Mouse (Mus musculus): ENCODE results near the gene Mrtfa. TPM values are rescaled to one million over a fixed set of nuclear protein-coding genes. Genes with fewer than 3 reads are reported as not detected.
A peak's percentile ranks its signal among the peaks of the same experiment; 100 is the strongest.

The Mrtfa gene
- polyA plus RNA-seq, 1 experiment from 2014 or later = 22.9 TPM

GRCm38 (mm10) chr15:81137298-81137697, 53.3 kb downstream of the Mrtfa start:
- Histone ChIP-seq H3K36me3 (no peaks in the 10 kb centered on the region), H3K4me2 (no peak overlapping the region), H3K4me1 (replicated peaks) (peaks cover 6% of the 10 kb centered on the region), H3K9me3 (no peaks in the 10 kb centered on the region), H3K4me3 (no peak overlapping the region), H3K27ac (no peak overlapping the region), H3K27me3 (no peaks in the 10 kb centered on the region), H3K9ac (no peak overlapping the region)
- ATAC-seq (ENCODE audit: low FRiP score) = no peak
- 42% methylated on average over 6 of the region's 6 CpGs for WGBS

- WGBS = 100% methylated on average over 2 of the region's 2 CpGs
These were observed 56.8 kb downstream of the Mrtfa start for GRCm38 (mm10) chr15:81133781-81134180.

GRCm38 (mm10) chr15:81131152-81131551, 59.4 kb downstream of the Mrtfa start:
- Histone ChIP-seq H3K36me3 (no peaks in the 10 kb centered on the region), H3K9ac (no peak overlapping the region), H3K27ac (no peak overlapping the region), H3K9me3 (no peaks in the 10 kb centered on the region), H3K4me2 (no peak overlapping the region), H3K27me3 (no peaks in the 10 kb centered on the region), H3K4me3 (no peak overlapping the region), H3K4me1 (replicated peaks) (peaks cover 3% of the 10 kb centered on the region; the same call in 1 of the 2 replicates)
- WGBS = 92% methylated on average over 5 of the region's 5 CpGs
- ATAC-seq (ENCODE audit: low FRiP score) = no peak

More at GRCm38 (mm10) chr15:81133781-81134180, 56.8 kb downstream of the Mrtfa start:
- no peak for ATAC-seq (ENCODE audit: low FRiP score)
- no peak overlapping the region for H3K4me2 ChIP-seq
- no peaks in the 10 kb centered on the region for H3K36me3 ChIP-seq
- H3K9me3 ChIP-seq = no peaks in the 10 kb centered on the region
- no peaks in the 10 kb centered on the region for H3K27me3 ChIP-seq
- no peak overlapping the region for H3K9ac ChIP-seq
- H3K4me1 ChIP-seq (replicated peaks) = peaks cover 3% of the 10 kb centered on the region; the same call in 1 of the 2 replicates
- H3K4me3 ChIP-seq = no peak overlapping the region
- no peak overlapping the region for H3K27ac ChIP-seq

GRCm38 (mm10) chr15:81129970-81130369, 60.6 kb downstream of the Mrtfa start:
- no peak for ATAC-seq (ENCODE audit: low FRiP score)
- Histone ChIP-seq H3K36me3 (no peaks in the 10 kb centered on the region), H3K4me2 (no peak overlapping the region), H3K9ac (no peak overlapping the region), H3K4me1 (replicated peaks) (no peaks in the 10 kb centered on the region; the same call in 1 of the 2 replicates), H3K9me3 (no peaks in the 10 kb centered on the region), H3K27ac (no peak overlapping the region), H3K27me3 (no peaks in the 10 kb centered on the region), H3K4me3 (no peak overlapping the region)
- WGBS = 91% methylated on average over 8 of the region's 8 CpGs

GRCm38 (mm10) chr15:81128155-81128838, 62.3 kb downstream of the Mrtfa start:
- Histone ChIP-seq H3K9ac (no peak overlapping the region), H3K27ac (no peak overlapping the region), H3K36me3 (no peaks in the 10 kb centered on the region), H3K9me3 (no peaks in the 10 kb centered on the region), H3K4me1 (replicated peaks) (no peaks in the 10 kb centered on the region; the same call in 1 of the 2 replicates), H3K4me3 (no peak overlapping the region), H3K27me3 (no peaks in the 10 kb centered on the region), H3K4me2 (no peak overlapping the region)
- ATAC-seq (ENCODE audit: low FRiP score) = no peak
- WGBS = 88% methylated on average over 5 of the region's 5 CpGs

- H3K9me3 ChIP-seq = no peaks in the 10 kb centered on the region
- H3K4me2 ChIP-seq = no peak overlapping the region
- no peaks in the 10 kb centered on the region for H3K36me3 ChIP-seq
- H3K4me3 ChIP-seq = no peak overlapping the region
- peaks cover 21% of the 10 kb centered on the region for H3K4me1 ChIP-seq (replicated peaks)
- H3K27me3 ChIP-seq = no peaks in the 10 kb centered on the region
- no peak for ATAC-seq (ENCODE audit: low FRiP score)
- H3K9ac ChIP-seq = no peak overlapping the region
- 95% methylated on average over 2 of the region's 2 CpGs for WGBS
- H3K27ac ChIP-seq = no peak overlapping the region
These were observed 66.3 kb downstream of the Mrtfa start for GRCm38 (mm10) chr15:81124282-81124681.

GRCm38 (mm10) chr15:81123122-81123521, 67.4 kb downstream of the Mrtfa start:
- no peak for ATAC-seq (ENCODE audit: low FRiP score)
- no peak overlapping the region for H3K9ac ChIP-seq
- no peak overlapping the region for H3K4me2 ChIP-seq
- no peaks in the 10 kb centered on the region for H3K36me3 ChIP-seq
- H3K9me3 ChIP-seq = no peaks in the 10 kb centered on the region
- no peak overlapping the region for H3K4me3 ChIP-seq
- H3K27me3 ChIP-seq = no peaks in the 10 kb centered on the region
- WGBS = 79% methylated on average over 5 of the region's 5 CpGs
- H3K4me1 ChIP-seq (replicated peaks) = peaks cover 21% of the 10 kb centered on the region
- no peak overlapping the region for H3K27ac ChIP-seq

- Histone ChIP-seq H3K4me1 (replicated peaks) (peaks cover 21% of the 10 kb centered on the region), H3K36me3 (no peaks in the 10 kb centered on the region), H3K9ac (no peak overlapping the region), H3K27ac (0 out of 2 replicates have a peak overlapping the region, but pooled peaks have one; percentile 55), H3K4me3 (no peak overlapping the region), H3K27me3 (no peaks in the 10 kb centered on the region), H3K9me3 (no peaks in the 10 kb centered on the region), H3K4me2 (no peak overlapping the region)
- ATAC-seq (ENCODE audit: low FRiP score) = no peak
- 26% methylated on average over 3 of the region's 4 CpGs for WGBS
These were observed 68.0 kb downstream of the Mrtfa start for GRCm38 (mm10) chr15:81122535-81122934.

- H3K9me3 ChIP-seq = no peaks in the 10 kb centered on the region
- 57% methylated on average over 2 of the region's 2 CpGs for WGBS
- ATAC-seq (ENCODE audit: low FRiP score) = no peak
- H3K9ac ChIP-seq = no peak overlapping the region
- H3K4me3 ChIP-seq = no peak overlapping the region
- H3K27me3 ChIP-seq = no peaks in the 10 kb centered on the region
- H3K36me3 ChIP-seq = no peaks in the 10 kb centered on the region
- H3K4me1 ChIP-seq (replicated peaks) = peaks cover 21% of the 10 kb centered on the region
- peak overlapping the region; percentile 55 for H3K27ac ChIP-seq
- H3K4me2 ChIP-seq = no peak overlapping the region
These were observed 68.5 kb downstream of the Mrtfa start for GRCm38 (mm10) chr15:81122078-81122477.

- no peak overlapping the region for H3K4me3 ChIP-seq
- 76% methylated on average over 7 of the region's 7 CpGs for WGBS
- H3K9ac ChIP-seq = no peak overlapping the region
- H3K27ac ChIP-seq = no peak overlapping the region
- no peaks in the 10 kb centered on the region for H3K9me3 ChIP-seq
- peaks cover 21% of the 10 kb centered on the region for H3K4me1 ChIP-seq (replicated peaks)
- peaks cover 5% of the 10 kb centered on the region; the same call in 1 of the 2 replicates for H3K36me3 ChIP-seq
- ATAC-seq (ENCODE audit: low FRiP score) = no peak
- no peaks in the 10 kb centered on the region for H3K27me3 ChIP-seq
- no peak overlapping the region for H3K4me2 ChIP-seq
These were observed 69.6 kb downstream of the Mrtfa start for GRCm38 (mm10) chr15:81120946-81121345.

GRCm38 (mm10) chr15:81120140-81120539, 70.4 kb downstream of the Mrtfa start:
- H3K9me3 ChIP-seq = no peaks in the 10 kb centered on the region
- H3K27ac ChIP-seq = no peak overlapping the region
- H3K4me1 ChIP-seq (replicated peaks) = peaks cover 21% of the 10 kb centered on the region
- H3K4me3 ChIP-seq = no peak overlapping the region
- 71% methylated on average over 6 of the region's 6 CpGs for WGBS
- H3K27me3 ChIP-seq = no peaks in the 10 kb centered on the region
- H3K4me2 ChIP-seq = no peak overlapping the region
- H3K9ac ChIP-seq = no peak overlapping the region
- ATAC-seq (ENCODE audit: low FRiP score) = no peak
- peaks cover 5% of the 10 kb centered on the region; the same call in 1 of the 2 replicates for H3K36me3 ChIP-seq

- H3K4me1 ChIP-seq (replicated peaks) = peaks cover 24% of the 10 kb centered on the region
- H3K36me3 ChIP-seq = peaks cover 5% of the 10 kb centered on the region; the same call in 1 of the 2 replicates
- H3K27me3 ChIP-seq = no peaks in the 10 kb centered on the region
- H3K4me3 ChIP-seq = no peak overlapping the region
- no peak overlapping the region for H3K27ac ChIP-seq
- no peaks in the 10 kb centered on the region for H3K9me3 ChIP-seq
- 84% methylated on average over 4 of the region's 4 CpGs for WGBS
- no peak overlapping the region for H3K9ac ChIP-seq
- no peak for ATAC-seq (ENCODE audit: low FRiP score)
- no peak overlapping the region for H3K4me2 ChIP-seq
These were observed 72.3 kb downstream of the Mrtfa start for GRCm38 (mm10) chr15:81118226-81118625.

- Histone ChIP-seq H3K27me3 (no peaks in the 10 kb centered on the region), H3K4me1 (replicated peaks) (0 out of 2 replicates have a peak, but pooled peaks cover 3% of the 10 kb centered on the region)
These were observed 78.0 kb downstream of the Mrtfa start for GRCm38 (mm10) chr15:81112589-81112988.

More at GRCm38 (mm10) chr15:81112589-81112988, 78.0 kb downstream of the Mrtfa start:
- Histone ChIP-seq H3K9ac (no peak overlapping the region), H3K9me3 (no peaks in the 10 kb centered on the region), H3K27ac (no peak overlapping the region), H3K36me3 (peaks cover 5% of the 10 kb centered on the region; the same call in 1 of the 2 replicates), H3K4me2 (no peak overlapping the region), H3K4me3 (no peak overlapping the region)
- no peak for ATAC-seq (ENCODE audit: low FRiP score)
- WGBS = 82% methylated on average over 6 of the region's 6 CpGs

All from hindbrain, embryonic 13.5 days (tissue).